Mouse (Mus musculus) forebrain, embryonic 14.5 days (tissue): ENCODE measurements at regions not wholly inside any gene's neighbourhood (a gene's known extent, or its start where the extent isn't known, plus 50 kb on each side); places are given as distances from the start of the nearest gene placed in this dataset.
A peak's percentile ranks its signal among the peaks of the same experiment; 100 is the strongest.

Experiments
- ATAC-seq: fragments of 200-750 bp; cut with Nextera tagmentation; 2 replicates; pipeline ENCODE4 v1.8.0; 2017; ENCODE audit warnings: mild to moderate bottlenecking, moderate library complexity
- DNase-seq: peaks from one replicate; pipeline ENCODE4 v3.0.0-alpha.2; 2015; ENCODE audit warnings: low spot score
- H3K27ac ChIP-seq: fragments of 300-500 bp; sonication (generic); 2 replicates; pipeline ENCODE4 v1.5.1; 2014; ENCODE audit warnings: low read depth, mild to moderate bottlenecking, control low read depth, low read length, moderate library complexity
- H3K27me3 ChIP-seq: fragments of 300-500 bp; sonication (generic); replicated peaks from 2 replicates; pipeline ENCODE4 v1.6.1; 2014; ENCODE audit warnings: low read length, control low read depth, mixed read lengths; ENCODE audit not compliant: control insufficient read depth, insufficient read depth
- H3K36me3 ChIP-seq: fragments of 300-500 bp; sonication (generic); 2 replicates; pipeline ENCODE4 v1.6.1; 2014; ENCODE audit warnings: low read length, control low read depth; ENCODE audit not compliant: control insufficient read depth, insufficient read depth
- H3K4me1 ChIP-seq: fragments of 300-500 bp; sonication (generic); 2 replicates; pipeline ENCODE4 v1.6.1; 2014; ENCODE audit warnings: antibody characterized with exemption, low read length, control low read depth; ENCODE audit not compliant: control insufficient read depth, insufficient read depth
- H3K4me2 ChIP-seq: fragments of 300-500 bp; sonication (generic); 2 replicates; pipeline ENCODE4 v1.6.1; 2014; ENCODE audit warnings: mild to moderate bottlenecking, control low read depth, low read length
- H3K4me3 ChIP-seq: fragments of 300-500 bp; sonication (generic); 2 replicates; pipeline ENCODE4 v1.5.1; 2014; ENCODE audit warnings: low read depth, low read length, control low read depth
- H3K9ac ChIP-seq: fragments of 300-500 bp; sonication (generic); 2 replicates; pipeline ENCODE4 v1.6.1; 2014; ENCODE audit warnings: mild to moderate bottlenecking, low read length, control low read depth, moderate library complexity
- H3K9me3 ChIP-seq: fragments of 300-500 bp; sonication (generic); replicated peaks from 2 replicates; pipeline ENCODE4 v1.6.1; 2016; ENCODE audit warnings: low read length, control low read depth, mixed read lengths; ENCODE audit not compliant: control insufficient read depth
- WGBS: fragments of 180-500 bp; shearing (Covaris S2); extraction: QIAGEN DNeasy Blood & Tissue Kit; methylation state at CpG from one replicate; pipeline ENCODE4 v1.1.7; 2014; 5-methylcytosine and 5-hydroxymethylcytosine counted together

DNA sequence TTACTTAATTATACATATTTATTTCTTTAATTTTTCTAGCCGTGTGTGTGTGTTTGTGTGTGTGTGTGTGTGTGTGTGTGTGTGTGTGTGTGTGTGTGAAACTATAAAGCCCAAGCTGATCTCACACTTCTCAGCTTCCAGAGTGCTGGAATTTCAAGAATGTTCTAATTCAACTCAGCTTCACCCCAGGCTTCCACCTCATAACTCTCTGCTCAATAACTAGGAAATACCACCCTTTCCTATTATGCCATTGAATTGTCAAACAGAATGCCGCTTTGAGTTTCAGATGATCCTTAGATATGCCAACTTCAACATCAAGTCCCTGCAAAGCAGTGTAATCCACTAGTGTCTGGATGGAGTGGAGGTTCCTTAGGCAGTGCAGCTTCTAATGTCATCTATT lies 760.6 kb upstream of the Cited2 start:
- Histone ChIP-seq H3K9me3 (no peaks in the 10 kb centered on the region), H3K9ac (no peak overlapping the region), H3K4me3 (no peak overlapping the region), H3K4me2 (no peak overlapping the region), H3K36me3 (no peaks in the 10 kb centered on the region), H3K27me3 (no peaks in the 10 kb centered on the region), H3K4me1 (no peaks in the 10 kb centered on the region), H3K27ac (no peak overlapping the region)
- DNase-seq (no peak), ATAC-seq (no peak)
- 67% methylated on average over 2 of the region's 2 CpGs for WGBS

DNA sequence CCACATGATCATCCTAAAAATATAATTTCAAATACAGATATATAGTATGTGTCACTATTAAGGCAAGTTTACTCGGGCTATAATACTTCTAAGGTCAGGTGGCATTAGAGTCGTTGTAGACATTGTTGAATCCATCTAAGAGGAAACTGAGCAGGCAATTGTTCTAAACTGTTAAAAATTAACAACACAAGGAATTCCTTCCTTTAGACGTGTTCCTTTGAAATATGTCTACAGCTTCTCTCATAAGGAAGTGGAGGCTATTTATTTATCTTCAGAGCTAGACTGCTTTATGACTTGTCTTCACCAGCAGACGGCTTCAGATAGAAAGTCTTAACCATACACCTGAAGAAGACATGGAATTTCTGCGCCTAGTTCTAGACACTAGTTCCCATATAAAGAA lies 744.2 kb upstream of the Cited2 start:
- Histone ChIP-seq H3K27me3 (no peaks in the 10 kb centered on the region), H3K27ac (no peak overlapping the region), H3K4me3 (no peak overlapping the region), H3K9me3 (no peaks in the 10 kb centered on the region), H3K4me2 (no peak overlapping the region), H3K9ac (no peak overlapping the region), H3K36me3 (no peaks in the 10 kb centered on the region), H3K4me1 (no peaks in the 10 kb centered on the region)
- ATAC-seq (no peak), DNase-seq (no peak)
- WGBS = 88% methylated on average over 5 of the region's 5 CpGs

DNA sequence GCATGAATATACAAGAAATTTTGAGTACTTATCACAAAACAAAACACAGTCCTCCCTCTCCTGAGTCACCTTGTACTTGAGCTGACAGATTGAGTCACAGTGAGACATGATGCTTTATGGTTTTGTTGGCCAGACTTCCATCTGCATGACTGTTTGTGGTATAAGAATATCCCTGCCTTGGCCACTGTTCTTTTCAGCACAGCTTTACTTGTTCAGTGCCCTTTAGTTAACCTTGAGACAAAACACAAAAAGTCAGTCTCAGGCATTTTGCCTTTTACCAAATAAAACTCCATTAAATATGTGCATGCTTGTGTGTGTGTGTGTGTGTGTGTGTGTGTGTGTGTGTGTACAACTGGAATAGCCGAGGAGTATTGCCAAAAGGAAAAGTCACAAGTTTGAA lies 732.8 kb upstream of the Cited2 start:
- Histone ChIP-seq H3K27me3 (no peaks in the 10 kb centered on the region), H3K4me3 (no peak overlapping the region), H3K4me1 (no peaks in the 10 kb centered on the region), H3K9ac (no peak overlapping the region), H3K4me2 (no peak overlapping the region), H3K36me3 (no peaks in the 10 kb centered on the region), H3K9me3 (no peaks in the 10 kb centered on the region), H3K27ac (no peak overlapping the region)
- ATAC-seq (no peak), DNase-seq (no peak)
- 70% methylated on average over 1 of the region's 1 CpGs for WGBS

DNA sequence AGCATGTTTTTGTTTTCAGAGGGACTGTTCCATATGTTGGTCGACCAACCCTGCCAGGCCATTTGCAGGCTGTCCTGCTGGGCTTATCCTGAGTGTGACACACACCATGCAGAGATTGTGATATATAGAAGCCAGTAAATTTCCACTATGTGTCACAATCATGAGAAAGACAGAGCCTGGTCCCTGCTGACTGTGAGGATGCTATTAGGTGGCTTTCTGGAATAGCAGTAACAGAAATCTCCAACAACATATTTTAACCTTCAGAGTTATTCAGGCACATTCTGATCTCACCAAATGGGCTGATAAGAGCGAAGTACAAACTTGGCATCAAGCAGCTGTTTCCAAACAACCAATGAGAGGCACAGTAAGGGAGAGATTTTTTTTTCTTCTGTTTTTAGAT lies 729.2 kb upstream of the Cited2 start:
- H3K9me3 ChIP-seq = no peaks in the 10 kb centered on the region
- H3K4me1 ChIP-seq = no peaks in the 10 kb centered on the region
- H3K27me3 ChIP-seq = no peaks in the 10 kb centered on the region
- no peak overlapping the region for H3K4me3 ChIP-seq
- no peak overlapping the region for H3K27ac ChIP-seq
- H3K9ac ChIP-seq = no peak overlapping the region
- H3K4me2 ChIP-seq = no peak overlapping the region
- 60% methylated on average over 2 of the region's 2 CpGs for WGBS
- ATAC-seq = peak; percentile 37; the same call in 1 of the 2 replicates
- peak; percentile 26 for DNase-seq
- no peaks in the 10 kb centered on the region for H3K36me3 ChIP-seq

DNA sequence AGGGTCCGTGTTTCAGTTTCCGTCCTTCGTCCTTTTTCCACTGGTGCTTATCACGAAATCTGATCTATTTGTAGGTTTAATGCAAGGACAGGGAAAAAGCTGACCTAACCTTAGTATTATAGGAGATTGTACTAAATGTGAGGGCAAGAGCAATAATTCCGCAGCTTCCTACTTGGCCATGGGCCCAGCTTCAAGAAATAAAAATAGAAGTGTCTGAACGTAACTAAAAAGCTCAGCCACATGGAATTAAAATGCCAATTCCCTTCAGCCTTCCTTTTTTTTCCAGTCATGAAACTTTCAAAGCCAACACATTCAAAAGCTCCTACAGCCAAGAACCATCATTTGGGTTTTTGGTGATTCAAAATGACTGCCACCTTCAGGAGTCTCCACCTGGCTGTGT lies 728.5 kb upstream of the Cited2 start:
- Histone ChIP-seq H3K4me2 (no peak overlapping the region), H3K36me3 (no peaks in the 10 kb centered on the region), H3K27me3 (no peaks in the 10 kb centered on the region), H3K9ac (no peak overlapping the region), H3K4me1 (no peaks in the 10 kb centered on the region), H3K9me3 (no peaks in the 10 kb centered on the region), H3K27ac (no peak overlapping the region), H3K4me3 (no peak overlapping the region)
- WGBS = 70% methylated on average over 6 of the region's 6 CpGs
- ATAC-seq (no peak), DNase-seq (no peak)

DNA sequence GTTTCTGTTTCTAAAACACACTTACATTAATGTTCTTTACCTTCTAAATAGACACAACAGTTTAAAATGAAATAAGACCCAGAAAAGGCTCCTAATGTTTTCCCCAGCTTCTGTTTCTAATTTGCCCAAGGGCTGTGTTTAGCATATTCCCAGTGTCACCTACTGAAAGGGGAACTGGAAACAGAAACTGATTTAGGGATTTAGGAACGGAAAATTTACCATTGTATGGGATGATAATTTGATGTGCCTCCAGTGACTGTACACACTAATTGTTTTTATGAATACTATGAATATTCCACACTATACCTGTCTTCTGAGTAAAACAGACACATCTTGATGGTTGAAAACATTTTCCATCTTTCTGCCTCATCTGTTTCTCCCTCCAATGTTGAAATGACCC lies 728.0 kb upstream of the Cited2 start:
- Histone ChIP-seq H3K4me2 (no peak overlapping the region), H3K4me1 (no peaks in the 10 kb centered on the region), H3K36me3 (no peaks in the 10 kb centered on the region), H3K27me3 (no peaks in the 10 kb centered on the region), H3K4me3 (no peak overlapping the region), H3K9ac (no peak overlapping the region), H3K9me3 (no peaks in the 10 kb centered on the region), H3K27ac (no peak overlapping the region)
- 45% methylated on average over 1 of the region's 1 CpGs for WGBS
- ATAC-seq (no peak), DNase-seq (no peak)

DNA sequence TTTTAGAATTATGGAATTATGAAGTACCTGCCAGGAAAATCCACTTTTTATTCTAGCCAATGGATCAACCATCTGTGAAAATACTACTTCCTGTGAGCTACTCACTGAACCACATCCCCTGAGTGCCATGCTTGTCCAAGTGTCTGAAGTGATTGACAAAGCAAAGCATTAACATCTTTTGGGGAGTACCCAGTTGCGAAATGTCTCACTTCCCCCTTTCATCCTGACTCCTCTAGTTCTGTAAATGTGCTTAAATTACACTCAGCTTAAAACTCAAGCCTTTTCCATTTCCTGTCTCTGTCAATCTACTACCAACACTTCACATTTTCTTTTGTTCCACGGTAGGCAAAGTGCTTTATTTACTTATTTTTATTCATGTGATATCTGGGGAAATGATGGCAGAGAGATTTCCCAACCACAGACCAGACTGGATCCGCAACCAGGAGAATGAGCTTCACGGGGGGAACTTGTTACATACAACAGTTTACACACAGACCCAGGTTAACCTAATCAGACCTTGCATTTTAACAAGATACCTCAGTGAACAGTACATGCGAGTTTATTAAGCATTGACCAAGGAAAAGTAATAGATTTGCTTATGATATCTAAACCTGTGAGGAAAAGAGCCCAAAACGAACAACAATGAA lies 726.1 kb upstream of the Cited2 start:
- H3K4me3 ChIP-seq = no peak overlapping the region
- WGBS = 85% methylated on average over 6 of the region's 6 CpGs
- ATAC-seq = no peak

DNA sequence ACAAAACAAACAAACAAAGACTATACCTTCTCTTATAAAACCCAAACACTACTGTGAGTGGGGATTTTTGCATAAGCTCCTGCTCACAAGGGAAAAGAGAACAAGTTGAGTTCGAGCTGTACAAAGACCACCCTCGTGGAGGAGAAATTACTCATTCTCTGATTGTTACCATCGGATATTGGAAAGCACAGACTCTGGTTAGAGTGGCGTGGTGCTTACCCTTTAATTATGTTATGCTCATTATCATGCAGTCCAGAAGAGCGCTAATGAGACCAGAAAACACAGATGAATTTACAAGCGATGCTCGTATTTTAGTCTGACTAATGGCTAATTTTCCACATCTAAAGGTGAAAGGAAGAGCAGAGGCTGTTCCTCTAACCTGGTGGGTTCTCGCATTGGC lies 721.7 kb upstream of the Cited2 start:
- 11% methylated on average over 8 of the region's 8 CpGs for WGBS
- peak; percentile 63 for DNase-seq
- Histone ChIP-seq H3K36me3 (no peaks in the 10 kb centered on the region), H3K4me3 (no peak overlapping the region), H3K4me1 (peaks cover 7% of the 10 kb centered on the region; the same call in 1 of the 2 replicates), H3K27me3 (no peaks in the 10 kb centered on the region), H3K27ac (no peak overlapping the region; the same call in 1 of the 2 replicates), H3K9me3 (no peaks in the 10 kb centered on the region), H3K4me2 (no peak overlapping the region), H3K9ac (no peak overlapping the region)
- ATAC-seq = peak; percentile 87

More for the DNA sequence above, 726.1 kb upstream of the Cited2 start:
- Histone ChIP-seq H3K9ac (no peak overlapping the region), H3K4me2 (no peak overlapping the region), H3K27me3 (no peaks in the 10 kb centered on the region), H3K4me1 (peaks cover 4% of the 10 kb centered on the region; the same call in 1 of the 2 replicates), H3K27ac (no peak overlapping the region), H3K9me3 (no peaks in the 10 kb centered on the region), H3K36me3 (no peaks in the 10 kb centered on the region)
- DNase-seq = no peak

DNA sequence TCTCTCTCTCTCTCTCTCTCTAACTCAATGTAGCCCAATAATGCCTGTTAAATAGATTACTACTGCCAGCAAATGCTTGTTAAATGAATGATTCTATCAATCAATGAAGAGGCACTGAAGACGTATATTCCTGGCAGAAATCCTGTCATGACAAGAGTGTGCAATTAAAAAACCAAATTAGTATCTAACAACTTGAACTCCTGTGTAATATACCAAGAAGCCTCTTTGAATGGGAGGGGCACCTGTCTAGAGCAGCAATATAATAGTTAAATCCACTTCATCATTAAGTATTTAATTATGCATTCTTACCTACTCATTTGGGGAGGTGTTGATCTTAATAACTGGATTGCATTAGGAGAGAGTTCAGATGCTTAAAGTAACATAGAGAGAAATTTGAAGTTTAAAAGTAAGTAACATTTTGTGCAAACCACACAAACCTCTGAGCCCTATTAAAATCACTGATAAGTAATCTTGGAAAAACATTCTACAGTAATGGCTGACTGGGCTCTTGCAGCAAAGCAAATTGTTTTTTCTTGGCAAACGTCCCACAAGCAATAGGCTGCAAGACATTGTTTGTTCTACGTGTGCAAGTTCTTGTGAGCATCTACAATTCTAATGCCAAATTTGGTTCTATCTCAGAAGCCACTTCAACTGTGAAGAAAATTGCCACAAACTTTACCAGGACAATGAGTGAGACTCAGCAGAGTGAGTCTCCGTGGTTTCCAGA lies 719.7 kb upstream of the Cited2 start:
- no peaks in the 10 kb centered on the region for H3K36me3 ChIP-seq
- WGBS = 20% methylated on average over 4 of the region's 4 CpGs
- peaks cover 7% of the 10 kb centered on the region; the same call in 1 of the 2 replicates for H3K4me1 ChIP-seq
- no peak overlapping the region for H3K4me2 ChIP-seq
- DNase-seq = peak; percentile 67
- H3K27ac ChIP-seq = no peak overlapping the region
- no peaks in the 10 kb centered on the region for H3K9me3 ChIP-seq
- no peaks in the 10 kb centered on the region for H3K27me3 ChIP-seq
- no peak overlapping the region for H3K4me3 ChIP-seq
- H3K9ac ChIP-seq = no peak overlapping the region
- ATAC-seq = peak; percentile 37
